12 mouse cellular contexts compared by ENCODE assay signal in genomic region chr3:75879269-75879668, GRCm38 (mm10).
DNase-seq lines count a peak whose midpoint lies in the region; ATAC-seq and TF ChIP-seq lines count a peak whose summit lies in the region.
"Had no signal": no experiment of that assay in that cellular context is flagged by ENCODE, and none has a peak within 500 bp of the region (broad histone marks: within the 10 kb centered on the region; RNA-seq: fewer than 3 reads in every experiment).

No protein-coding gene starts in this region.

- no peak for ATAC-seq in kidney, postnatal 0 days (replicated peaks; ENCODE audit: low FRiP score, low read depth)
- peak; percentile 42; the same call in 1 of the 2 replicates for ATAC-seq in common myeloid progenitor, adult 5-6 weeks (replicated peaks; ENCODE audit: low read depth, poor library complexity, severe bottlenecking)
- ATAC-seq in neural tube, embryonic 15.5 days (ENCODE audit: low FRiP score): no peak

- peak; percentile 45; the same call in 1 of the 2 replicates for TF ChIP-seq CTCF in kidney, postnatal 0 days (IDR thresholded peaks at IDR 0.05; ENCODE audit: low read depth)

- no peaks in the 10 kb centered on the region for H3K4me1 ChIP-seq in kidney, postnatal 0 days (replicated peaks; ENCODE audit: insufficient read depth, low read length)
- no peaks in the 10 kb centered on the region for H3K4me1 ChIP-seq in neural tube, embryonic 15.5 days
- H3K4me1 ChIP-seq: limb, embryonic 12.5 days had no signal

- DNase-seq in kidney, postnatal 0 days (ENCODE audit: low spot score): no peak
- DNase-seq in kidney, adult 11 months: no peak
- peak; percentile 29 for DNase-seq in 3T3-L1 (ENCODE audit: low read depth, low spot score)
- peak; percentile 40 for DNase-seq in A20 (ENCODE audit: low read depth, low spot score)
- no peak for DNase-seq in frontal cortex, postnatal 25 days (ENCODE audit: low spot score in 2 of 2)
- DNase-seq: cerebellum, adult 9-11 months; gastrocnemius, postnatal 14 days; heart, postnatal 14 days; lung, postnatal 4 days had no signal

- no peak overlapping the region for H3K9ac ChIP-seq in kidney, postnatal 0 days (ENCODE audit: low read depth, low read length)
- no peak overlapping the region for H3K9ac ChIP-seq in neural tube, embryonic 15.5 days (replicated peaks)
- H3K9ac ChIP-seq: limb, embryonic 12.5 days had no signal

- H3K4me2 ChIP-seq in kidney, postnatal 0 days (ENCODE audit: low read length): no peak overlapping the region
- no peak overlapping the region for H3K4me2 ChIP-seq in neural tube, embryonic 15.5 days
- H3K4me2 ChIP-seq: limb, embryonic 12.5 days had no signal

- H3K27me3 ChIP-seq in kidney, postnatal 0 days (ENCODE audit: insufficient read depth, low read length): no peaks in the 10 kb centered on the region
- H3K27me3 ChIP-seq in neural tube, embryonic 15.5 days (replicated peaks): no peaks in the 10 kb centered on the region
- H3K27me3 ChIP-seq: limb, embryonic 12.5 days had no signal

- no peak overlapping the region for H3K27ac ChIP-seq in kidney, postnatal 0 days
- no peak overlapping the region for H3K27ac ChIP-seq in neural tube, embryonic 15.5 days (replicated peaks)
- H3K27ac ChIP-seq: limb, embryonic 12.5 days had no signal

- H3K4me3 ChIP-seq in kidney, postnatal 0 days (replicated peaks; ENCODE audit: low read depth, low read length): no peak overlapping the region
- no peak overlapping the region for H3K4me3 ChIP-seq in neural tube, embryonic 15.5 days (replicated peaks)
- H3K4me3 ChIP-seq: limb, embryonic 12.5 days had no signal

- no peaks in the 10 kb centered on the region for H3K9me3 ChIP-seq in kidney, postnatal 0 days (replicated peaks; ENCODE audit: low read length)
- no peaks in the 10 kb centered on the region for H3K9me3 ChIP-seq in neural tube, embryonic 15.5 days (replicated peaks)

- 98% methylated on average over 2 of the region's 2 CpGs for WGBS in kidney, postnatal 0 days
- WGBS in neural tube, embryonic 15.5 days: 92% methylated on average over 2 of the region's 2 CpGs

- H3K36me3 ChIP-seq in kidney, postnatal 0 days (ENCODE audit: insufficient read depth, low read length): peaks cover 17% of the 10 kb centered on the region
- peaks cover 11% of the 10 kb centered on the region for H3K36me3 ChIP-seq in neural tube, embryonic 15.5 days

Comparison
In these comparisons a context has a peak if more than half of its experiments do, and no peak if none do; other contexts are left out.
1. DNase-seq: peak in 3T3-L1 (single experiment) and A20 (single experiment); none in kidney, postnatal 0 days (single experiment), kidney, adult 11 months (single experiment) and frontal cortex, postnatal 25 days (0 of 2).